Mouse (Mus musculus): ENCODE results near the gene Polg. TPM values are rescaled to one million over a fixed set of nuclear protein-coding genes. Genes with fewer than 3 reads are reported as not detected.

Polg gene
- polyA plus RNA-seq, 1 experiment from 2014 or later = 44.8 TPM

GRCm38 (mm10) chr7:79499596-79500570 lies 33.7 kb upstream of the Polg start:
- Histone ChIP-seq H3K9ac (ENCODE audit: low read length) (no peak overlapping the region), H3K4me3 (ENCODE audit: low read depth, low read length) (peak overlapping the region; percentile 0; the same call in 1 of the 2 replicates), H3K4me2 (ENCODE audit: low read length) (peak overlapping the region; percentile 16), H3K4me1 (replicated peaks; ENCODE audit: control insufficient read depth, insufficient read depth, low read length) (0 out of 2 replicates have a peak, but pooled peaks cover 2% of the 10 kb centered on the region), H3K27me3 (replicated peaks; ENCODE audit: control insufficient read depth, insufficient read depth, low read length) (peaks cover 99% of the 10 kb centered on the region), H3K36me3 (ENCODE audit: control insufficient read depth, insufficient read depth, low read length) (no peaks in the 10 kb centered on the region), H3K9me3 (ENCODE audit: control insufficient read depth, low read length) (no peaks in the 10 kb centered on the region), H3K27ac (ENCODE audit: low read depth) (no peak overlapping the region)
- DNase-seq (ENCODE audit: low spot score) (peak; percentile 53), ATAC-seq (replicated peaks; ENCODE audit: low FRiP score, low TSS enrichment, low read depth) (no peak)
- WGBS = 2% methylated on average over 59 of the region's 72 CpGs

GRCm38 (mm10) chr7:79498965-79499595 lies 32.9 kb upstream of the Polg start:
- Histone ChIP-seq H3K9ac (ENCODE audit: low read length) (no peak overlapping the region), H3K4me2 (ENCODE audit: low read length) (no peak overlapping the region), H3K4me1 (replicated peaks; ENCODE audit: control insufficient read depth, insufficient read depth, low read length) (no peaks in the 10 kb centered on the region), H3K9me3 (ENCODE audit: control insufficient read depth, low read length) (no peaks in the 10 kb centered on the region), H3K36me3 (ENCODE audit: control insufficient read depth, insufficient read depth, low read length) (no peaks in the 10 kb centered on the region), H3K27ac (ENCODE audit: low read depth) (no peak overlapping the region), H3K27me3 (replicated peaks; ENCODE audit: control insufficient read depth, insufficient read depth, low read length) (peaks cover 99% of the 10 kb centered on the region), H3K4me3 (ENCODE audit: low read depth, low read length) (no peak overlapping the region)
- ATAC-seq (replicated peaks; ENCODE audit: low FRiP score, low TSS enrichment, low read depth) (no peak), DNase-seq (ENCODE audit: low spot score) (peak; percentile 86)
- WGBS = 2% methylated on average over 35 of the region's 35 CpGs

- H3K4me1 ChIP-seq (replicated peaks; ENCODE audit: control insufficient read depth, insufficient read depth, low read length) = no peaks in the 10 kb centered on the region
- no peak overlapping the region for H3K9ac ChIP-seq (ENCODE audit: low read length)
- 2% methylated on average over 6 of the region's 6 CpGs for WGBS
- H3K9me3 ChIP-seq (ENCODE audit: control insufficient read depth, low read length) = no peaks in the 10 kb centered on the region
- H3K36me3 ChIP-seq (ENCODE audit: control insufficient read depth, insufficient read depth, low read length) = no peaks in the 10 kb centered on the region
- H3K4me2 ChIP-seq (ENCODE audit: low read length) = no peak overlapping the region
- DNase-seq (ENCODE audit: low spot score) = no peak
- H3K4me3 ChIP-seq (ENCODE audit: low read depth, low read length) = no peak overlapping the region
- H3K27me3 ChIP-seq (replicated peaks; ENCODE audit: control insufficient read depth, insufficient read depth, low read length) = peaks cover 98% of the 10 kb centered on the region
- H3K27ac ChIP-seq (ENCODE audit: low read depth) = no peak overlapping the region
- ATAC-seq (replicated peaks; ENCODE audit: low FRiP score, low TSS enrichment, low read depth) = no peak
Measured at GRCm38 (mm10) chr7:79498356-79498755, 32.2 kb upstream of the Polg start.

GRCm38 (mm10) chr7:79497701-79498115 lies 31.5 kb upstream of the Polg start:
- Histone ChIP-seq H3K27me3 (replicated peaks; ENCODE audit: control insufficient read depth, insufficient read depth, low read length) (peaks cover 91% of the 10 kb centered on the region), H3K36me3 (ENCODE audit: control insufficient read depth, insufficient read depth, low read length) (no peaks in the 10 kb centered on the region), H3K27ac (ENCODE audit: low read depth) (no peak overlapping the region), H3K4me2 (ENCODE audit: low read length) (no peak overlapping the region), H3K4me3 (ENCODE audit: low read depth, low read length) (no peak overlapping the region), H3K9ac (ENCODE audit: low read length) (no peak overlapping the region), H3K9me3 (ENCODE audit: control insufficient read depth, low read length) (no peaks in the 10 kb centered on the region), H3K4me1 (replicated peaks; ENCODE audit: control insufficient read depth, insufficient read depth, low read length) (no peaks in the 10 kb centered on the region)
- WGBS = 3% methylated on average over 20 of the region's 20 CpGs
- DNase-seq (ENCODE audit: low spot score) (no peak), ATAC-seq (replicated peaks; ENCODE audit: low FRiP score, low TSS enrichment, low read depth) (no peak)

- no peak overlapping the region for H3K9ac ChIP-seq (ENCODE audit: low read length)
- DNase-seq (ENCODE audit: low spot score) (no peak), ATAC-seq (replicated peaks; ENCODE audit: low FRiP score, low TSS enrichment, low read depth) (no peak)
- H3K27me3 ChIP-seq (replicated peaks; ENCODE audit: control insufficient read depth, insufficient read depth, low read length) = peaks cover 83% of the 10 kb centered on the region
- 7% methylated on average over 9 of the region's 9 CpGs for whole genome bisulfite sequencing
- H3K9me3 ChIP-seq (ENCODE audit: control insufficient read depth, low read length) = no peaks in the 10 kb centered on the region
- no peaks in the 10 kb centered on the region for H3K36me3 ChIP-seq (ENCODE audit: control insufficient read depth, insufficient read depth, low read length)
- no peaks in the 10 kb centered on the region for H3K4me1 ChIP-seq (replicated peaks; ENCODE audit: control insufficient read depth, insufficient read depth, low read length)
- H3K27ac ChIP-seq (ENCODE audit: low read depth) = no peak overlapping the region
- no peak overlapping the region for H3K4me2 ChIP-seq (ENCODE audit: low read length)
- H3K4me3 ChIP-seq (ENCODE audit: low read depth, low read length) = no peak overlapping the region
Measured at GRCm38 (mm10) chr7:79496816-79497328, 30.7 kb upstream of the Polg start.

- peak; percentile 57; the same call in 1 of the 2 replicates for ATAC-seq (replicated peaks; ENCODE audit: low FRiP score, low TSS enrichment, low read depth)
- Histone ChIP-seq H3K36me3 (ENCODE audit: control insufficient read depth, insufficient read depth, low read length) (no peaks in the 10 kb centered on the region), H3K4me2 (ENCODE audit: low read length) (peak overlapping the region; percentile 38), H3K9ac (ENCODE audit: low read length) (no peak overlapping the region), H3K27me3 (replicated peaks; ENCODE audit: control insufficient read depth, insufficient read depth, low read length) (peaks cover 76% of the 10 kb centered on the region), H3K4me1 (replicated peaks; ENCODE audit: control insufficient read depth, insufficient read depth, low read length) (no peaks in the 10 kb centered on the region), H3K27ac (ENCODE audit: low read depth) (no peak overlapping the region), H3K9me3 (ENCODE audit: control insufficient read depth, low read length) (no peaks in the 10 kb centered on the region), H3K4me3 (ENCODE audit: low read depth, low read length) (peak overlapping the region; percentile 9)
- 3% methylated on average over 38 of the region's 38 CpGs for WGBS
- DNase-seq (ENCODE audit: low spot score) = peak; percentile 91
Measured at GRCm38 (mm10) chr7:79495988-79496815, 30.0 kb upstream of the Polg start.

- H3K36me3 ChIP-seq (ENCODE audit: control insufficient read depth, insufficient read depth, low read length) = no peaks in the 10 kb centered on the region
- peaks cover 53% of the 10 kb centered on the region for H3K27me3 ChIP-seq (replicated peaks; ENCODE audit: control insufficient read depth, insufficient read depth, low read length)
- ATAC-seq (replicated peaks; ENCODE audit: low FRiP score, low TSS enrichment, low read depth) (no peak), DNase-seq (ENCODE audit: low spot score) (peak; percentile 62)
- H3K4me1 ChIP-seq (replicated peaks; ENCODE audit: control insufficient read depth, insufficient read depth, low read length) = no peaks in the 10 kb centered on the region
- no peak overlapping the region for H3K27ac ChIP-seq (ENCODE audit: low read depth)
- H3K9me3 ChIP-seq (ENCODE audit: control insufficient read depth, low read length) = no peaks in the 10 kb centered on the region
- no peak overlapping the region for H3K4me3 ChIP-seq (ENCODE audit: low read depth, low read length)
- H3K4me2 ChIP-seq (ENCODE audit: low read length) = no peak overlapping the region
- WGBS = 9% methylated on average over 8 of the region's 8 CpGs
- H3K9ac ChIP-seq (ENCODE audit: low read length) = no peak overlapping the region
Measured at GRCm38 (mm10) chr7:79493915-79494314, 27.8 kb upstream of the Polg start.

- no peaks in the 10 kb centered on the region for H3K9me3 ChIP-seq (ENCODE audit: control insufficient read depth, low read length)
- ATAC-seq (replicated peaks; ENCODE audit: low FRiP score, low TSS enrichment, low read depth) (no peak), DNase-seq (ENCODE audit: low spot score) (no peak)
- H3K4me1 ChIP-seq (replicated peaks; ENCODE audit: control insufficient read depth, insufficient read depth, low read length) = no peaks in the 10 kb centered on the region
- no peak overlapping the region for H3K27ac ChIP-seq (ENCODE audit: low read depth)
- WGBS = 53% methylated on average over 10 of the region's 10 CpGs
- no peaks in the 10 kb centered on the region for H3K27me3 ChIP-seq (replicated peaks; ENCODE audit: control insufficient read depth, insufficient read depth, low read length)
- no peak overlapping the region for H3K9ac ChIP-seq (ENCODE audit: low read length)
- no peak overlapping the region for H3K4me3 ChIP-seq (ENCODE audit: low read depth, low read length)
- H3K4me2 ChIP-seq (ENCODE audit: low read length) = no peak overlapping the region
- H3K36me3 ChIP-seq (ENCODE audit: control insufficient read depth, insufficient read depth, low read length) = no peaks in the 10 kb centered on the region
Measured at GRCm38 (mm10) chr7:79486528-79486927, 20.4 kb upstream of the Polg start.
